Mouse (Mus musculus) gastrocnemius, postnatal 10 days (tissue): ENCODE data around the gene Npas3. TPM values are rescaled to one million over a fixed set of nuclear protein-coding genes. Genes with fewer than 3 reads are reported as not detected.

Experiments
- DNase-seq: peaks from one replicate; pipeline ENCODE4 v3.0.0; 2021; ENCODE audit warnings: mixed read lengths
- total RNA-seq, 2 experiments: library from RNA; stranded (reverse); gene quantifications; 2 replicates each; pipeline ENCODE4 v1.2.3; 2021

Gene Npas3
- total RNA-seq, 2 experiments from 2014 or later: 2.6 to 4.8 TPM

- DNase-seq: no peak
Observed at GRCm38 (mm10) chr12:53695324-53695723, 446.8 kb downstream of the Npas3 start.

DNA sequence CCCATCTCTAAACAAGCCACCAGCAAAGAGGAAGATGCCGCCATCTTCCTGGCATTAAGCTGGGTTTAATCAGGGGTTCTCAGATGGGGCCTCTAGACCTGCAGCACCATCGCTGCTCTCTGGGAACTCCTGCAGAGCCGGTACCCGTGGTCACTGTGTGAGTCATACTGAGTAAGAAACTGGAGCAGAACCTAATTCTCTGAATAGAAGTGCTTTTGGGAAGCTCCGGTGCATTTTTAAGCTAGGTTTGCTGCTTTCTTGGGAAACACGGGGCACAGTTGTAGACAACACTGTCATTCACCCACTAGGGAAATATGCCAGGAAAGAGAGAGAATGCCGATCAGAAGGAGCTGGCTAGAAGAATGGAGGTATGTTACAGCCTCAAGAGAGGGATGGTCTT is 449.2 kb downstream of the Npas3 start:
- no peak for DNase-seq

DNA sequence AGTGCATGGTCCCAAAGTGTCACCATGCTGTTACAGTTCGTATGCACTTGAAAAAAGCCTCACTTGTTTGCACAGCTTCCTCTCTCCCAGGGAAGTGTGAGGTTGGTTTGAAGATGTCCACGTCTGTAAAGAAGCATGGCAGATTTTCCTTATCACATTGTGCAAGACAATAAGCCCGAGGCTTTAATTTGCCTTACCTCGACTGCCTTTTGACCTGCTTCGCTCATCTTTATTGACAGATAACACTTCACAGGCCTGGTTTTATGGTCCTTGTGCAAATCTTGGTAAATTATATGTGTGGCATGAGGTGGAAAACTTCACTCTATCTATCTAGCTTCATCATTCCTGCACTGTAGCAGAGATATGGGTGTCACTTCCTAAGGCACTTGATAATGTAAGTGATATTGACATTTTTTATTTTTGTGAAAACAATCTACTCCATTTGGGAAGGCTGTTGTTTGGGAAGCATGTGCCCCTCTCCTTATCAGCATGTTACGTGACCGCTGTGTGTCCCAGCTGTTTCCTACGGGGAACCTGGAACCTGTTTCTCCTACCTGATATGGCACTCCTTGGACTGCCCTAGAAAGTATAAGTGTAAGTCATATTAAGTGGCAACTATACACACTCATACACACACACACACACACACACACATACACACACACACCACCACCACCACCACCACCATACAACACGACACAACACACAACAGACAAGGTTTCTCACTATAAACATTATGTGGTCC is 450.2 kb downstream of the Npas3 start:
- no peak for DNase-seq

DNA sequence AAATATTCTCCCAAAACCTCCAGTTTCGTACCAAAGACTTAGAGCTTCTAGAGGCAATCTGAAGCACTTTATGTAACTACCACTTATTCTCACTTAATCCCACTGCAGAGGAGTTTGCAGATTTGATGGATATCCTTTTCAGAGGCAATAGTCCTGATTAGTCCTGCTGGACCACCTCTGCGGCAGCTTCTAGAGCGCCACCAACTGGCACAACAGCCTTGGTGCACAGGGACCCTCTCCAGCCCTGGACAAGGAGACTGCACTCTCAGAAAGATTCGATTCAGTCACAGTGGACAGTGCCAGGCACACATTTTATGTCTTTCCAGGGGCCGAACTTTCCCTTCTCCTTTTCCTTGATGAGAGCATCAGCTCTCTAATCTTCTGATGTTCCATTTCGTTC is 471.4 kb downstream of the Npas3 start:
- no peak for DNase-seq

DNA sequence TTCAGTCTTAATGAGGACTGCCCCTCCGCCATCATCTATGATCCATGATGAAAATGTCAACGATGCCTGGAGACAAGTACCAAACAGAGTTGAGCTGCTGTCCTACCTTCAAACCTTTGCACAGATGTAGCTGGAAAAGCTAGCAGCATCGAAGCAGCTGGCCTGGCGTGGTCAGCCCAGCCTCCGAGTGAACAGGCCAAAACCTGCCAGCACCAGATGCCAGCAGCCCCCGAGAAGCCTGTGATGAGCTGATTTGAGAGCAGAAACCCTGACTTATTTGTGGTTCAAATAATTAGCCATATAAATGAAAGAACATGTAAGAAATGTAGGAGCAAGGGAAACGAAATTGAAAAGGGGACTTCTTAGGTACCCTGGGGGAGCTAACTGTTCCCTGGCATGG is 473.7 kb downstream of the Npas3 start:
- DNase-seq: no peak

GRCm38 (mm10) chr12:53722718-53723698 is 474.5 kb downstream of the Npas3 start:
- no peak for DNase-seq

GRCm38 (mm10) chr12:53729275-53729674 is 480.8 kb downstream of the Npas3 start:
- DNase-seq: no peak

GRCm38 (mm10) chr12:53738549-53739292 is 490.2 kb downstream of the Npas3 start:
- no peak for DNase-seq

GRCm38 (mm10) chr12:53746653-53747052 is 498.2 kb downstream of the Npas3 start:
- no peak for DNase-seq

- no peak for DNase-seq
Observed at GRCm38 (mm10) chr12:53749375-53749774, 500.9 kb downstream of the Npas3 start.

- DNase-seq: no peak
Observed at GRCm38 (mm10) chr12:53752281-53753072, 504.0 kb downstream of the Npas3 start.

- no peak for DNase-seq
Observed at GRCm38 (mm10) chr12:53753368-53753937, 505.0 kb downstream of the Npas3 start.

DNA sequence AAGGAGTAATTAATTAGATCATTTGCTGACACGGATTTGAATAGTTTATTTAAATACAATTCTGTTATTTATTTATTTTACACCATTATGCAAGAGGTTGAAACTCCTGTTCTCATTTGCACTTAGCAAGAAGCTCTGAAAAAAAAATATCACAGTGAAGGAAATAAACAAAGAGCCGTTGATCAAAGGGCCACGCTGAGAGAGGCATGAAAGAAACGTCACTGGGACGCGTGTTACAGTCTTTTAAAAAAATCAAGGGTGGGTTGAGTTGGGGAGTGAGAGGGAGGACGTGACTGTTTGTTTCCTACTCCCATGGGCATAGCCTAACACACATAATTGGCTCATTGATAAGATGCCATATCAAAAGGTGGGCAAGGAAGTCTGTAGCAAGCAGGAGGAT is 505.8 kb downstream of the Npas3 start:
- no peak for DNase-seq

DNA sequence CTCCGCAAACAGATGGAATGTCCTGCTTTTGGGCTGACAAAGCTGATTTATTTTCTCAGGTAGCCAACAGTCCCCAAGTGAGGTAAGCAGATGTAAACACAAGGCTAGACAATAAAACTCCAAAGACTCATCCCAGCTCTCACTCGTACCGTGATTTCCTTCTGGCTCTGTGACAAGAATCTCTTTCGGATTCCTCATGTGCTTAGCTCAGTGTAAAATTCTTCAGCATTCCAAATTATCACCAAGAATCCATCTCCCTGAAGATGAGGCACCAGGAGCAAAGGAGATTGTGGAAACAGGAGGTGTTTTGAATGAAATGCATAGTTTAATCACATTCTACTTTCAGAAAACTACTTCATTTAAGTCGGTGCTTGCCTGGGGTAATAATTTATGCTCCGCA is 509.2 kb downstream of the Npas3 start:
- DNase-seq: no peak

DNA sequence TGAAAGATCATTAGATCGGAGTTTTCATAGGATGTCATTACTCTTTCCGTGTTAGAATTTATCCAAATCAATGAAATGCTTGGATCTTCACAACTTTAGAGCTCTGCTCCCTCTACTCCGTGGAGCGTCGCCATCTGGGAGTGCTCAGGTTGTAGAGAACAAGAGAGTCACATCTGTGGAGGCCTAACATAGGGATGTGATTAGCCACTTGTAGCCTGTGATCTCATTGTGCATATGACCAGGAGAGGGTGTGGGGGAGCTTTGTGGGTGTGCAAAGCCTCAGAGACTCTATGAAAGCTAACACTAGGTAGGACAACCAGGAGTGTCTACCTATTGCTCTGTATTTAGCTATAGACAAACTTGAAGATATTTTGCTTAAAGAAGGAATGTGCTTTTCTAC is 509.9 kb downstream of the Npas3 start:
- DNase-seq: no peak

DNA sequence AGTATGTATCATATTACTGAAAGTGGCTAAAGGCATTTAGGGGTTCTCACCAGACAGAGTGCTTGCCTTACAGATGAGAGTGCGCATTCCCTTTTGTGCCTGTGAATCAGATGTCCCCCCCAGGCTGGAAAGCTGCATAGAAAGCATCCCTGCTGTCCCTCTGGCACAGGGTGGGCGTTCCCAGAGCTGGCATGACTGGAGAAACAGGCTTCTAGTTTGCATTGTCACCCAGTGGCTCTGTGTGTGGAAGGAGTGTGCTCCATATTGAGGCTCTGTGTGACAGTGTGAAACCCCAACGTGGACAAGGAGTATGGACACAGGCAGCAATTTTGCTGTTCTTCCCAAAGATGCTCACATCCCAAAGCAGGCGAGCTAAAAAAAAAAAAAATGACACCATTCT is 515.7 kb downstream of the Npas3 start:
- no peak for DNase-seq

DNA sequence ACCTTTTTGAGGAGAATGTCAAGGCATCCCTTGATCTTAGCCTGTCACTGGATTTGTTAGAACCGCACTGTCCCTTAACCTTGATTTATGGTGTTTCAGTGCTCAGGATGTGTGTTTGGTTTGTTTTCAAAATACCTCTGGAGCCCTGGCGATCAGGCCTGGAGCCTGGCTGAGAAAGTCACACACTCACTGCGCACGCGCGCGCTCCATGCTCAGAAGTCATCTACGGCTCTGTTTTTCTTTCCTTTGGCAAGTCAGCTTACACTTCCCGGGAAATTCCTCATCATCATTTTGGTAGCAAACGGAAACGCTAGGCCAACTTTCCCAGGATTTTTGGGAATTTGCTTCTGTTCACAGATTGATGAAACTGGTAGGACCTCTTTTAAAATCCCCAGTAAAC is 519.9 kb downstream of the Npas3 start:
- DNase-seq: peak; percentile 34

GRCm38 (mm10) chr12:53771394-53771936 is 523.0 kb downstream of the Npas3 start:
- DNase-seq: no peak

- no peak for DNase-seq
Observed at GRCm38 (mm10) chr12:53781850-53782552, 533.5 kb downstream of the Npas3 start.

- no peak for DNase-seq
Observed at GRCm38 (mm10) chr12:53789501-53789900, 541.0 kb downstream of the Npas3 start.
